Mouse (Mus musculus) Patski (cell line): Measurements from ENCODE around the gene Ankrd61. TPM values are rescaled to one million over a fixed set of nuclear protein-coding genes. Genes with fewer than 3 reads are reported as not detected.

ENCODE experiments used
- ATAC-seq: fragments of 100-300 bp; one replicate; pipeline ENCODE4 v1.8.0; 2021
- CTCF ChIA-PET: fragments of 350-600 bp; sonication (Branson Sonifier 250); formaldehyde crosslinking; loops from one replicate; lab custom pipeline; 2022; ENCODE audit warnings: inconsistent platforms; lab: Charles Lee
- POLR2A ChIA-PET: fragments of 350-600 bp; sonication (Branson Sonifier 250); formaldehyde crosslinking; loops from one replicate; lab custom pipeline; 2022; ENCODE audit warnings: antibody characterized with exemption, inconsistent platforms; lab: Charles Lee
- DNase-seq: peaks from one replicate; pipeline ENCODE4 v3.0.0-alpha.2; 2011; ENCODE audit warnings: low read depth, low spot score
- H3K27me3 ChIP-seq: fragments of 371-371 bp; one replicate; pipeline ENCODE4 v1.5.1; 2021
- CTCF ChIP-seq: fragments of 100-300 bp; IDR thresholded peaks from one replicate; pipeline ENCODE4 v1.5.1; 2021
- in situ Hi-C: fragments of 300-500 bp; cut with MboI; formaldehyde crosslinking; loops from 3 replicates; pipeline ENCODE4 v1.11.1; 2018; ENCODE audit warnings: low pct_unique_long_range_greater_than_20kb, mixed read lengths
- polyA plus RNA-seq: library from polyadenylated mRNA; unstranded; gene quantifications from one replicate; pipeline ENCODE4 v1.2.3, GENCODE M21; 2021

The Ankrd61 gene
- 0.85 TPM for polyA plus RNA-seq

DNA sequence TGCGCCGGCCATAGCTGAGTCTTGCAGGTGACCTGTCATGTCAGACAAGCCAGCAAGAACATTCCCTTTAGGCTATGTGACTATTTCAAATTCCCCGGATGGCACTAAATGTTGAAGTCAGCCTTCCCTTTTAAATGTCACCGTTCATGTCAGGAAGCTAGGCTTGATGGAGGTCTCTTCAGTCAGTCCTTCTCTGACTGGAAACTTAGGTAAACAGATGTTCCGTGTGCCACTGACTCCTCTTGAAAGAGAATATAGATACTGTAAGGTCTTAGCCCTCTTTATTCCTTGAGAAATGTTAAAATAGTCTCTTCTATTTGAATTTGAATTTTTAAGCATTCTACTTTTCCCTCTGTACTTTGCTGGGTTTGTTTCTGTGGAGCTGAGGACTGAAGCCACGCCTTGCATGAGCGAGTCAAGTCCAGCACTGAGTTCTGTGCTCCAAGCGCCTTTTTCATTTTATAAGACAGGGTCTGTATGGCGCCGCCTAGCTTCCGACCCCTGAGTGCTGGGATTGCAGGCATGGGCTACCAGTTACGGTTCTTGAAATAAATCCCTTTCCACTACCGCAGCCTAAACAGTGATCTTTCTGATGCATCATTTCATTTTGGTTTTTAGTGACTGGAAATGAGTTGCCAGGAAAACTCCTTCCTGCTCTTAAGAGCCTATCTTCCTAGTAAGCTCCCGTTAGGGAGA lies at the start of gene Ankrd61:
TSS of gene Ankrd61 (minus strand) at position 51 of the 696 bp plus-strand sequence.
- in situ Hi-C loops: no loop called here
- no peaks in the 10 kb centered on the region for H3K27me3 ChIP-seq
- CTCF ChIA-PET: no interaction called here
- ATAC-seq: no peak
- POLR2A ChIA-PET: no interaction called here
- DNase-seq: no peak
- TF ChIP-seq CTCF: no peak

- POLR2A ChIA-PET: no interaction called here
- CTCF ChIA-PET: no interaction called here
- in situ Hi-C loops: no loop called here
- no peaks in the 10 kb centered on the region for H3K27me3 ChIP-seq
- TF ChIP-seq CTCF: no peak
- ATAC-seq (no peak), DNase-seq (no peak)
Observed at GRCm38 (mm10) chr5:143943231-143944125, 46.0 kb upstream of the Ankrd61 start.

GRCm38 (mm10) chr5:143941588-143941987 lies 44.1 kb upstream of the Ankrd61 start:
- in situ Hi-C loops: no loop called here
- no peak for DNase-seq
- ChIA-PET CTCF (no interaction called here), POLR2A (no interaction called here)
- H3K27me3 ChIP-seq: no peaks in the 10 kb centered on the region
- TF ChIP-seq CTCF: no peak
- ATAC-seq: no peak

DNA sequence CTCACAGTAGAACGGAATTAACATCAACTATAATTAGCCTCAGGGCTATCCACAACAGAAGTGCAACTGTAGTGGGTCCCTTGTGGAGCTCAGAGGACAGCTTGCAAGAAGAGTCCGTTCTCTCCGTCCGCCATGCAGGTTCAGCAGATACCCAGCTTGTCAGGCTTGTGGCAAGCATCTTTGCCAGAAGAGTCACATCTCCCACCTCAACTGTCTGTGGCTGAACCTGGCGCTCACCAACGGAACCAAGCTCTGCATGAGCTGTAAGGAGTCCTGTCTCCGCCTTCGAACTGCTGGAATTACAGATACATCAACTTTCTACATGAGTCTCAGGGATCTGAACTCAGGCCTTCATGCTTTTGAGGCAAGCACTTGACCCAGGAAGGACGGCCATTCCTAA lies 38.7 kb upstream of the Ankrd61 start:
- TF ChIP-seq CTCF: no peak
- in situ Hi-C loops: no loop called here
- POLR2A ChIA-PET: no interaction called here
- DNase-seq (no peak), ATAC-seq (no peak)
- no peaks in the 10 kb centered on the region for H3K27me3 ChIP-seq
- CTCF ChIA-PET: no interaction called here

- ATAC-seq (no peak), DNase-seq (no peak)
- ChIA-PET POLR2A (interaction anchor here (1.0 kb wide), 1 partner anchor 11 kb away, joined by 3 read pairs; no protein-coding TSS in a partner anchor), CTCF (interaction anchor here (1.5 kb wide), 2 partner anchors 16 to 24 kb away, joined by 3 read pairs; no protein-coding TSS in a partner anchor)
- in situ Hi-C loops: no loop called here
- no peaks in the 10 kb centered on the region for H3K27me3 ChIP-seq
- no peak for TF ChIP-seq CTCF
Observed at GRCm38 (mm10) chr5:143933875-143934274, 36.4 kb upstream of the Ankrd61 start.

- TF ChIP-seq CTCF: no peak
- CTCF ChIA-PET: interaction anchor here (1.5 kb wide), 3 partner anchors 16 to 42 kb away, joined by 3 read pairs; no protein-coding TSS in a partner anchor
- POLR2A ChIA-PET: interaction anchor here (1.0 kb wide), 1 partner anchor 10 kb away, joined by 3 read pairs; no protein-coding TSS in a partner anchor
- ATAC-seq (no peak), DNase-seq (no peak)
- no peaks in the 10 kb centered on the region for H3K27me3 ChIP-seq
- in situ Hi-C loops: no loop called here
Observed at GRCm38 (mm10) chr5:143933414-143933813, 35.9 kb upstream of the Ankrd61 start.

DNA sequence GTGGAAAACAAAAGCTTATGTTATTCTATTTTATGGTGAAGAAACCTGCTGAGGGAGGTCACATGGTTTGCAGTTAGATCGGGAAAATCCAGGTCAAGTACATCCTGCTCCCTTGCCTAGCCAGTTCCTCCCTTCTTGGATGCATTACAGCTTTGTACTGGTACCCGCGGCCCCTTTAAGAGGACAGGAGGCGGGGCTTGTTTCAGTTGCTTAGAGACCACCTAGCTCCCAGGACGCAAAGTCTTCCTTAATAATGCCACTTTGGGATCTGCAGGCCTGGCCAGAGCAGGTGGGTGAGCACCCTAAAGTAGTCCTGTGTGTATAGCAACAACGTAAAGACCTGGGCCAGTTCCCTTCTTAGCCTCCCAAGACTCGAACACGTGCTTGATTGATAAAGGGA lies 35.3 kb upstream of the Ankrd61 start, which contains the start of gene Rsph10b:
TSS of gene Rsph10b (plus strand) at position 205 of the 400 bp plus-strand sequence.
- H3K27me3 ChIP-seq: no peaks in the 10 kb centered on the region
- ATAC-seq: no peak
- no peak for TF ChIP-seq CTCF
- DNase-seq: no peak
- ChIA-PET POLR2A (no interaction called here), CTCF (interaction anchor here (1.5 kb wide), 3 partner anchors 15 to 43 kb away, joined by 3 read pairs; no protein-coding TSS in a partner anchor)
- in situ Hi-C loops: no loop called here

DNA sequence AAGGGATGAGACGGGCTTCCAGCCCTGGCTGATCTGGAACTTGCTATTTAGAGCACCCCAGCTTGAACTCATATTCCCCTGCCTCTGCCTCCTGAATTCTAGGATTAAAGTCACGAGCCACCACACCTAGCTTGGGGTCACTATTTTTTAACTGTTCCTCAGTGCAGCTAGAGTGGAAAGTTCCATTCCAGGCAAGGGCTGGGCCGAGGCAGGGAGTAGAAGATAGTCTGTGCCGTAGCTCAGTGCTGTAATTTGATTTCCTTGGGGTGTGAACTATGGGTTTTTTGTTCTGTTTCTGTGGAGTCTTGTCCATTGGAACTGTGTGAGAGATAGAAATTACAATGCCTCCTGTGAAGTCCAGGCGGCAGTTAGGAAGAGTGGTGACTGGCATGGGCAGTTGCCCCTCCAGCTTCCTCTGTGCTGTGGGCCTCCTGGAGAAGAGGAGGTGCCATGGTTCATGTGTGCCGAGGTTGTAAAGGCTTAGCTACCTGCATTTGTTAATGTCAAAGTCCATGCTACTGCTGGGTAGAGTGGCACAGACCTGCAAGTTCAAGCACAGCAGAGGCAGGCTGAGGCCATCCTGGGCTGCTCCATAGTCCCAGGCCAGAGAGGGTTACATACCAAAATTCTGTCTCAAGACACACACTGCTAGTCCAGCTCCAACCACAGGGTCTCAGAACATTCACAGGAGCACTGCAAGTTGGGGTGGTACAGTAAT lies 34.5 kb upstream of the Ankrd61 start:
- DNase-seq (no peak), ATAC-seq (no peak)
- ChIA-PET POLR2A (no interaction called here), CTCF (interaction anchor here (1.5 kb wide), 1 partner anchor 43 kb away, joined by 3 read pairs; no protein-coding TSS in a partner anchor)
- no peaks in the 10 kb centered on the region for H3K27me3 ChIP-seq
- no peak for TF ChIP-seq CTCF
- in situ Hi-C loops: no loop called here

DNA sequence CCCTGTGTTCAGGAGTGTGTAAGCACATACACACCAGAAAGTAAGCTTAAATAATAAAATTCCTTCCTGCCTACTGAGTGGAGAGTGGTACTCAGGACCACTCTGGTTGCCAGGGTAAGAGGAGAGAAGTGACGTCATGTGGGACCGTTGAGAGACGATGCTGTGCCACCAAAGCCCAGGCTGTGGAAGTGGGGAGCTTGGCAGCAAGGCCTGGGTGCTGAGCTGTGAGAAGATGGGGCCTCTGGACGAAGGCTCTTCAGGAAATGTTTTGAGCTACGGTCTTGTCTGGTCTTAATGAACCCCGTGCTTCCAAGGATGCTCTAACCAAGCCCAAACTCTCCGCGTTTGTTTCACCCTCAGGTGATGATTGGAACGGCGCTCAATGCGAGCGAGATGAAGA lies 33.2 kb upstream of the Ankrd61 start:
- no peak for TF ChIP-seq CTCF
- ATAC-seq: no peak
- ChIA-PET POLR2A (no interaction called here), CTCF (interaction anchor here (1.4 kb wide), 1 partner anchor 18 kb away, joined by 4 read pairs; no protein-coding TSS in a partner anchor)
- no peak for DNase-seq
- H3K27me3 ChIP-seq: no peaks in the 10 kb centered on the region
- in situ Hi-C loops: no loop called here

DNA sequence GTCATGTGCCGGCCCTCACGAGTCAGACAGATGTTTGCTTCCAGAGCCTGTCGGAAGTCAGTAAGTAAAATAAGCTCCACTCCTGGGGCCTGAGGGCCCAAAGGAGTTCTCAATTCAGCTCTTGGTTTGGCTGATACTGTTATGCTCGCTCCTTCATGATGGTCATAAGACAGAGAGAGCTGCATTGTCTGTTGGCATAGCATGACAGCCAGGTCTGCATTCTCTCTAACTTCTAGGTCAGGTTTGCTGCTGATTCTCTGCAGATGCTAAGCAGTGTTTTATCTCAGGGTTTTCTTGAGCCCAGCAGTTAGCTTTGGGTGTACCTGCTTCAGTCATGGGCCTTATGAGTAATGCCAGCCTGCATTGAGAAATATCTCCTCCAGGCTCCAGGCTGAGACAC lies 31.8 kb upstream of the Ankrd61 start:
- DNase-seq (no peak), ATAC-seq (no peak)
- in situ Hi-C loops: no loop called here
- ChIA-PET CTCF (interaction anchor here (1.0 kb wide), 1 partner anchor 19 kb away, joined by 3 read pairs; the partner anchor contains the start of genes Aimp2 and Pms2), POLR2A (no interaction called here)
- no peaks in the 10 kb centered on the region for H3K27me3 ChIP-seq
- TF ChIP-seq CTCF: no peak
